Mouse (Mus musculus): ENCODE measurements around the gene Nrbp1.

- TF ChIP-seq CTCF (IDR thresholded peaks at IDR 0.05; ENCODE audit: borderline replicate concordance, insufficient read depth, low read depth, low read length) (0 out of 2 replicates have a peak, but pooled peaks have one; percentile 5), POLR2A (IDR thresholded peaks at IDR 0.05; ENCODE audit: borderline replicate concordance, insufficient read depth, low read length) (no peak)
These were observed 40.8 kb upstream of the Nrbp1 start for GRCm38 (mm10) chr5:31199893-31200292.

All from cerebellum, adult 2 months (tissue).